Mouse (Mus musculus): ENCODE measurements around the gene Rnf114. TPM values are rescaled to one million over a fixed set of nuclear protein-coding genes. Genes with fewer than 3 reads are reported as not detected.

The Rnf114 gene
- total and polyA plus RNA-seq, 2 experiments from 2014 or later = 63.6 to 102 TPM

DNA sequence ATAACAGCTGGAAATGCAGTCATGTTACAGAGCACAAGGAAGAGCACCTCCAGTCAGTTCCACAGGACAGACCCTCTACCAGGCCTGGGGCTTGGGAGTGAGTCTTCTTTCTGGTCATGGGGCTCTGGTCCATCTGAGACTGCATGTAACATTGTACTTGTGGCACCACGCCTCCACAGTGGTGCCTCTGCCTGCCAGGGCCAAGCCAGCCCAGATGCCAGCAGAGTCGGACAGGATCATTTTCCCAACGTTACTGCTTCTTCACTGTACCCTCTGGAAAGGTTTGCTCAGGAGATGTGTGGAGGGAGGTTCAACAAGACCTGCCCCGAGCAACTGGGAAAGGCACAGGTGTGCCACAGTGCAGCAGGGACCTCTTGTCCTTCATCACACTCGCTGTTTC lies 23.2 kb downstream of the Rnf114 start:
- Histone ChIP-seq H3K4me3 (ENCODE audit: low read depth, low read length) (no peak overlapping the region), H3K36me3 (replicated peaks; ENCODE audit: control insufficient read depth, insufficient read depth, low read length) (peaks cover 74% of the 10 kb centered on the region), H3K9me3 (replicated peaks; ENCODE audit: control insufficient read depth, low read length) (no peaks in the 10 kb centered on the region), H3K27me3 (ENCODE audit: control insufficient read depth, insufficient read depth, low read length) (no peaks in the 10 kb centered on the region), H3K4me2 (ENCODE audit: low read depth, low read length) (no peak overlapping the region), H3K9ac (replicated peaks; ENCODE audit: low read depth, low read length) (no peak overlapping the region), H3K4me1 (ENCODE audit: control insufficient read depth, insufficient read depth) (peaks cover 4% of the 10 kb centered on the region; the same call in 1 of the 2 replicates), H3K27ac (ENCODE audit: low read depth) (no peak overlapping the region)
- ATAC-seq (ENCODE audit: insufficient read depth, low read depth) (no peak), DNase-seq (ENCODE audit: low spot score) (no peak)
- 93% methylated on average over 5 of the region's 5 CpGs for WGBS
- TF ChIP-seq CTCF (IDR thresholded peaks at IDR 0.05; ENCODE audit: low read depth) (no peak), EP300 (IDR thresholded peaks at IDR 0.05; ENCODE audit: low read depth) (no peak)

GRCm38 (mm10) chr2:167519606-167520252 lies 27.3 kb downstream of the Rnf114 start:
- no peak overlapping the region for H3K4me3 ChIP-seq (ENCODE audit: low read depth, low read length)
- no peaks in the 10 kb centered on the region for H3K4me1 ChIP-seq (ENCODE audit: control insufficient read depth, insufficient read depth)
- no peak overlapping the region for H3K4me2 ChIP-seq (ENCODE audit: low read depth, low read length)
- ATAC-seq (ENCODE audit: insufficient read depth, low read depth) = no peak
- 70% methylated on average over 5 of the region's 5 CpGs for WGBS
- no peak for DNase-seq (ENCODE audit: low spot score)
- H3K9ac ChIP-seq (replicated peaks; ENCODE audit: low read depth, low read length) = no peak overlapping the region
- H3K36me3 ChIP-seq (replicated peaks; ENCODE audit: control insufficient read depth, insufficient read depth, low read length) = peaks cover 35% of the 10 kb centered on the region
- no peaks in the 10 kb centered on the region for H3K27me3 ChIP-seq (ENCODE audit: control insufficient read depth, insufficient read depth, low read length)
- no peaks in the 10 kb centered on the region for H3K9me3 ChIP-seq (replicated peaks; ENCODE audit: control insufficient read depth, low read length)
- H3K27ac ChIP-seq (ENCODE audit: low read depth) = no peak overlapping the region
- TF ChIP-seq EP300 (IDR thresholded peaks at IDR 0.05; ENCODE audit: low read depth) (no peak), CTCF (IDR thresholded peaks at IDR 0.05; ENCODE audit: low read depth) (peak; percentile 30)

DNA sequence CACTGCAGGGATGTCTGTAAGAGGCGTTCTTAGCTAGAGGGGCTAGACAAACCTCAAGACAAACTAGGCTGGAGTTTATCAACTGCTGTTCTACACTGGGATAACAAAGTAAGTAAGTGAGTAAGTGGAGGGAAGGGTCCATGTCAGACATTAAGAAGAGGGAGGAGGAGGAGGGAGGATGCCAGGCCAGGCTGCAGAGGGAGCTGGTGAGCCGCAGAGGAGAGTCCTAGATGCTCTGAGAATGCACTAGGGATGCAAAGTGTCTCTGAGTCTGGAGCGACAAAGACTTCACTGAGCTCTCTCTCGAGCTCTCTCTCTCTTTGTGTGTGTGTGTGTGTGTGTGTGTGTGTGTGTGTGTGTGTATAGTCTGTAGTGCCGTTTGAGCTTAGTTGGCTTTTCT lies 35.8 kb downstream of the Rnf114 start:
- ATAC-seq (ENCODE audit: insufficient read depth, low read depth) = no peak
- Histone ChIP-seq H3K27me3 (ENCODE audit: control insufficient read depth, insufficient read depth, low read length) (no peaks in the 10 kb centered on the region), H3K27ac (ENCODE audit: low read depth) (no peak overlapping the region), H3K4me2 (ENCODE audit: low read depth, low read length) (no peak overlapping the region), H3K4me3 (ENCODE audit: low read depth, low read length) (no peak overlapping the region), H3K36me3 (replicated peaks; ENCODE audit: control insufficient read depth, insufficient read depth, low read length) (no peaks in the 10 kb centered on the region), H3K9ac (replicated peaks; ENCODE audit: low read depth, low read length) (no peak overlapping the region), H3K9me3 (replicated peaks; ENCODE audit: control insufficient read depth, low read length) (no peaks in the 10 kb centered on the region), H3K4me1 (ENCODE audit: control insufficient read depth, insufficient read depth) (no peaks in the 10 kb centered on the region)
- no peak for TF ChIP-seq EP300 (IDR thresholded peaks at IDR 0.05; ENCODE audit: low read depth)
- peak; percentile 43 for TF ChIP-seq CTCF (IDR thresholded peaks at IDR 0.05; ENCODE audit: low read depth)
- no peak for DNase-seq (ENCODE audit: low spot score)
- 24% methylated on average over 5 of the region's 5 CpGs for WGBS

DNA sequence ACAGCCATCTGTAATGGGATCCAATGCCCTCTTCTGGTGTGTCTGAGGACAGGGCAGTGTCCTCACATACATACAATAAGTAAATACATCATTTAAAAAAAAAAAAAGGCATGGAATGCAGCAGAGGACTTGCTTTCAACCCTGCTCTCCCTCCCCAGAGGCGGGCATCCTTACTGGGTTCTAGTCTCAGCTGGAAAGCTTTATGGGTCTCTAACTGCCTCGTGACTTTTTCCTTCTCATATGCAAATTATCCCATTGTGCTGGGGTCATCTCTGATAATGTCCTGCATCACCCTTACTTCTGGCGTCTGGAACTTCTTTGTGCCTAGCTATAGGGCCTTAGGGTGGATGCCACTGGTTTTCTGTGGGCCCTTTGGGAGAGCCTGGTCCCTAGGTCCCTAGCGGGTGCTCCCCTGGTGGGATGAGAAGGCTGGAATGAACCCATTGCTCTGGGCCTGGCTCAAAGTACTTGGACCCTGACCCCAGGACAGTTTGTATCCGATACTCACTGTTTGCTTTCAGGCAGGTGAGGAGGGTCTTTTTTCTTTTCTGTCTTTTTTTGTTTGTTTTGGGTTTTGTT lies 37.6 kb downstream of the Rnf114 start:
- TF ChIP-seq CTCF (IDR thresholded peaks at IDR 0.05; ENCODE audit: low read depth) (no peak), EP300 (IDR thresholded peaks at IDR 0.05; ENCODE audit: low read depth) (no peak)
- Histone ChIP-seq H3K9ac (replicated peaks; ENCODE audit: low read depth, low read length) (no peak overlapping the region), H3K4me2 (ENCODE audit: low read depth, low read length) (no peak overlapping the region), H3K9me3 (replicated peaks; ENCODE audit: control insufficient read depth, low read length) (no peaks in the 10 kb centered on the region), H3K4me1 (ENCODE audit: control insufficient read depth, insufficient read depth) (no peaks in the 10 kb centered on the region), H3K4me3 (ENCODE audit: low read depth, low read length) (no peak overlapping the region), H3K27ac (ENCODE audit: low read depth) (no peak overlapping the region), H3K27me3 (ENCODE audit: control insufficient read depth, insufficient read depth, low read length) (no peaks in the 10 kb centered on the region), H3K36me3 (replicated peaks; ENCODE audit: control insufficient read depth, insufficient read depth, low read length) (no peaks in the 10 kb centered on the region)
- no peak for DNase-seq (ENCODE audit: low spot score)
- ATAC-seq (ENCODE audit: insufficient read depth, low read depth) = no peak
- WGBS = 65% methylated on average over 5 of the region's 5 CpGs

DNA sequence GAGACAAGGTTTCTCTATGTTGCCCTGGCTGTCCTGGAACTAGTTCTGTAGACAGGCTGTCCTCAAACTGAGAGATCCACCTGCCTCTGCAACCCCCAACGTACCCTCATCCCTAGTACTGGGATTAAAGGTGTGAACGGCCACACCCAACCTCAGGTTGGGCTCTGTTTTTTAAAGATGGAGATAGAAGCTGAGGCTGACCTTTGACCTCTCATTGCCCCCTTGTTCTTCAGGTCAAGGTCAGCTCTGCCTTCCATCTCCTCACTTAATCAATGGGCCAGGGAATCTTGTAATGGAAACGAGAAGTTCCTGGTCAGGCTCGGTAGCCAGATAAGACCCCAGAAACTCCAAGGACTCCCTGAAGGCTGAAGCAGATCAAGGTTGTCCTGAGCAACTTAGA lies 38.1 kb downstream of the Rnf114 start:
- TF ChIP-seq CTCF (IDR thresholded peaks at IDR 0.05; ENCODE audit: low read depth) (no peak), EP300 (IDR thresholded peaks at IDR 0.05; ENCODE audit: low read depth) (no peak)
- no peaks in the 10 kb centered on the region for H3K36me3 ChIP-seq (replicated peaks; ENCODE audit: control insufficient read depth, insufficient read depth, low read length)
- ATAC-seq (ENCODE audit: insufficient read depth, low read depth) (no peak), DNase-seq (ENCODE audit: low spot score) (no peak)
- no peak overlapping the region for H3K4me2 ChIP-seq (ENCODE audit: low read depth, low read length)
- no peaks in the 10 kb centered on the region for H3K9me3 ChIP-seq (replicated peaks; ENCODE audit: control insufficient read depth, low read length)
- H3K9ac ChIP-seq (replicated peaks; ENCODE audit: low read depth, low read length) = no peak overlapping the region
- no peaks in the 10 kb centered on the region for H3K27me3 ChIP-seq (ENCODE audit: control insufficient read depth, insufficient read depth, low read length)
- no peak overlapping the region for H3K27ac ChIP-seq (ENCODE audit: low read depth)
- 75% methylated on average over 4 of the region's 4 CpGs for WGBS
- no peaks in the 10 kb centered on the region for H3K4me1 ChIP-seq (ENCODE audit: control insufficient read depth, insufficient read depth)
- no peak overlapping the region for H3K4me3 ChIP-seq (ENCODE audit: low read depth, low read length)

- TF ChIP-seq EP300 (IDR thresholded peaks at IDR 0.05; ENCODE audit: low read depth) (no peak), CTCF (IDR thresholded peaks at IDR 0.05; ENCODE audit: low read depth) (peak; percentile 85)
- DNase-seq (ENCODE audit: low spot score) (no peak), ATAC-seq (ENCODE audit: insufficient read depth, low read depth) (no peak)
- Histone ChIP-seq H3K27ac (ENCODE audit: low read depth) (no peak overlapping the region), H3K9me3 (replicated peaks; ENCODE audit: control insufficient read depth, low read length) (no peaks in the 10 kb centered on the region), H3K27me3 (ENCODE audit: control insufficient read depth, insufficient read depth, low read length) (peaks cover 14% of the 10 kb centered on the region), H3K4me1 (ENCODE audit: control insufficient read depth, insufficient read depth) (no peaks in the 10 kb centered on the region), H3K36me3 (replicated peaks; ENCODE audit: control insufficient read depth, insufficient read depth, low read length) (no peaks in the 10 kb centered on the region), H3K9ac (replicated peaks; ENCODE audit: low read depth, low read length) (no peak overlapping the region), H3K4me3 (ENCODE audit: low read depth, low read length) (no peak overlapping the region), H3K4me2 (ENCODE audit: low read depth, low read length) (no peak overlapping the region)
- WGBS = 19% methylated on average over 13 of the region's 13 CpGs
Observed at GRCm38 (mm10) chr2:167532131-167532530, 39.7 kb downstream of the Rnf114 start.
